Mouse (Mus musculus) midbrain, postnatal 0 days (tissue): ENCODE measurements around the gene Hoxc11. TPM values are rescaled to one million over a fixed set of nuclear protein-coding genes. Genes with fewer than 3 reads are reported as not detected.

ENCODE experiments used
- ATAC-seq: fragments of 200-750 bp; cut with Nextera tagmentation; 2 replicates; pipeline ENCODE4 v1.8.0; 2017; ENCODE audit warnings: moderate number of reproducible peaks, mild to moderate bottlenecking, moderate TSS enrichment, moderate library complexity; ENCODE audit not compliant: low FRiP score
- DNase-seq: peaks from one replicate; pipeline ENCODE4 v3.0.0-alpha.2; 2015; ENCODE audit warnings: low spot score
- H3K27ac ChIP-seq: fragments of 300-500 bp; sonication (generic); 2 replicates; pipeline ENCODE4 v1.5.1; 2014; ENCODE audit warnings: low read depth, mild to moderate bottlenecking, low read length, mixed read lengths
- H3K27me3 ChIP-seq: fragments of 300-500 bp; sonication (generic); 2 replicates; pipeline ENCODE4 v1.6.1; 2014; ENCODE audit warnings: low read length, control low read depth, mixed read lengths; ENCODE audit not compliant: insufficient read depth
- H3K36me3 ChIP-seq: fragments of 300-500 bp; sonication (generic); 2 replicates; pipeline ENCODE4 v1.6.1; 2014; ENCODE audit warnings: low read length, control low read depth, mixed read lengths; ENCODE audit not compliant: insufficient read depth
- H3K4me1 ChIP-seq: fragments of 300-500 bp; sonication (generic); 2 replicates; pipeline ENCODE4 v1.6.1; 2014; ENCODE audit warnings: mild to moderate bottlenecking, control low read depth, antibody characterized with exemption, low read length, mixed read lengths; ENCODE audit not compliant: insufficient read depth
- H3K4me2 ChIP-seq: fragments of 300-500 bp; sonication (generic); 2 replicates; pipeline ENCODE4 v1.6.1; 2014; ENCODE audit warnings: low read depth, mild to moderate bottlenecking, low read length, mixed read lengths; ENCODE audit not compliant: poor library complexity, severe bottlenecking
- H3K4me3 ChIP-seq: fragments of 300-500 bp; sonication (generic); 2 replicates; pipeline ENCODE4 v1.5.1; 2014; ENCODE audit warnings: low read depth, mild to moderate bottlenecking, low read length, moderate library complexity
- H3K9ac ChIP-seq: fragments of 300-500 bp; sonication (generic); replicated peaks from 2 replicates; pipeline ENCODE4 v1.6.1; 2014; ENCODE audit warnings: mild to moderate bottlenecking, low read length, moderate library complexity, mixed read lengths; ENCODE audit not compliant: poor library complexity, severe bottlenecking
- H3K9me3 ChIP-seq: fragments of 300-500 bp; sonication (generic); 2 replicates; pipeline ENCODE4 v1.6.1; 2016; ENCODE audit warnings: low read length, control low read depth
- CTCF ChIP-seq: IDR thresholded peaks from 2 replicates; pipeline ENCODE4 v1.5.1; 2016; ENCODE audit warnings: antibody characterized with exemption, mild to moderate bottlenecking
- WGBS: fragments of 180-500 bp; shearing (Covaris S2); extraction: QIAGEN DNeasy Blood & Tissue Kit; methylation state at CpG from one replicate; pipeline ENCODE4 v1.1.7; 2014; 5-methylcytosine and 5-hydroxymethylcytosine counted together
- polyA plus RNA-seq: library from polyadenylated mRNA; unstranded; fragments of >200 nt; fragmentation: Nextera tagmentation; extraction: Ambion mirVana; gene quantifications from 2 replicates; pipeline ENCODE4 v1.2.1, GENCODE M21; 2015
- total RNA-seq: library from RNA; depleted of rRNA; stranded (reverse); fragments of >200 nt; gene quantifications from 2 replicates; pipeline ENCODE4 v1.2.3, GENCODE M21; 2014

The Hoxc11 gene
- total and polyA plus RNA-seq, 2 experiments from 2014 or later = not detected

DNA sequence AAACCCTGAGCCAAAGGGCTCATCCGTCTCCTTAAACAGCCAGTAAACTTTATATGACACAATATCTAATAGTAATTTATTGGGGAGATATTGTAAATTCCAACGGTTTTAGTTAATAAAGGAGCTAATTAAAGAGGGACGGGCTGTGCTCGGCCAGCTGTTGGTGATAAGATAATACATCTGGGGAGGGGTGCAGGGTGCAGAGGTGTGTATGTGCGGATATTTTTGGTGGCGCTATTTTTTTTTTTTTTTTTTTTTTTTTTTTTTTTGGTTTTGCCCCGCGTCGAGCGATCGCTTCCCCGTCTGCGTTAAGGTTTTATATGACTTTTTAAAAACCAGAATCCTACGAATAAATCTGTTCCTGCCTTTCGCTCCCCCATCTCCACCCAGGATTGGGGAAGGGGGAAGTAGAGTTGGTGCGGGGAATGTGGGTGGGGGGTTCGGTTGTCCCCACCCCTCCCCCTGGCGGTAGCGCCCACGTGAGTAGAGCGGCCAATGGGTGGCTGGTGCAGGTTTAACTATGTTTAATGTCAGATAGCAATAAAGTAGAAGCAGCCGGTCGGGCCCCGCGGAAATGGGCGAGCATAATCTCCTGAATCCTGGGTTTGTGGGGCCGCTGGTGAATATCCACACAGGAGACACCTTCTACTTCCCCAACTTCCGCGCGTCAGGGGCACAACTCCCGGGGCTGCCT is 17.8 kb upstream of the Hoxc11 start, which contains the start of gene Hoxc12:
Gene Hoxc12, plus strand, starts transcription at position 479 of the 694 bp plus-strand sequence.
- 3% methylated on average over 31 of the region's 31 CpGs for WGBS
- H3K4me2 ChIP-seq = no peak within 1 kb of the TSS
- H3K36me3 ChIP-seq = no peaks in the 10 kb centered on the region
- no peaks in the 10 kb centered on the region for H3K4me1 ChIP-seq
- ATAC-seq (no peak), DNase-seq (no peak)
- no peaks in the 10 kb centered on the region for H3K9me3 ChIP-seq
- H3K4me3 ChIP-seq = no peak within 1 kb of the TSS
- no peak within 1 kb of the TSS for H3K9ac ChIP-seq
- TF ChIP-seq CTCF = no peak
- peaks cover 94% of the 10 kb centered on the region for H3K27me3 ChIP-seq
- H3K27ac ChIP-seq = no peak within 1 kb of the TSS

DNA sequence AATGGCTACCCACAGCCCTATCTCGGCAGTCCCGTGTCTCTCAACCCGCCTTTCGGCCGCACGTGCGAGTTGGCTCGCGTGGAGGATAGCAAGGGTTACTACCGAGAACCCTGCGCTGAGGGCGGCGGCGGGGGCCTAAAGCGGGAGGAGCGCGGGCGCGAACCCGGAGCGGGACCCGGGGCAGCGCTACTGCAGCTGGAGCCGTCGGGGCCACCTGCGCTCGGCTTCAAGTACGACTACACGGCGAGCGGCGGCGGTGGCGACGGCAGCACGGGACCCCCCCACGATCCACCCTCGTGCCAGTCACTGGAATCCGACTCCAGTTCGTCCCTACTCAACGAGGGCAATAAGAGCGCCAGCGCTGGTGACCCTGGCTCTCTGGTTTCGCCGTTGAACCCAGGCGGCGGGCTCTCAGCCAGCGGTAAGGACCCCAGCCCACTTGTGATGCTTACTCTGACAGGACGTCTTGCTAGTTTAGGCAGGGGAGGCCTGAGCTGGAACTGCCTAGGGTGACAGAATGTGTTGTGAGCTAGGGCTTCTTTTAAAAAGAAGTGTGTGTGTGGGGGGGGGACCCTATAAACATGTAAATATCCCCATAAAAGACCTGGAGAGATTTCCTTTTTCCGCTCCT is 17.1 kb upstream of the Hoxc11 start:
- H3K4me3 ChIP-seq = no peak overlapping the region
- no peaks in the 10 kb centered on the region for H3K4me1 ChIP-seq
- peaks cover 94% of the 10 kb centered on the region for H3K27me3 ChIP-seq
- no peak for TF ChIP-seq CTCF
- no peaks in the 10 kb centered on the region for H3K36me3 ChIP-seq
- no peak overlapping the region for H3K27ac ChIP-seq
- DNase-seq (no peak), ATAC-seq (no peak)
- under 1% methylated on average over 37 of the region's 50 CpGs for WGBS
- no peak overlapping the region for H3K9ac ChIP-seq
- no peak overlapping the region for H3K4me2 ChIP-seq
- H3K9me3 ChIP-seq = no peaks in the 10 kb centered on the region

DNA sequence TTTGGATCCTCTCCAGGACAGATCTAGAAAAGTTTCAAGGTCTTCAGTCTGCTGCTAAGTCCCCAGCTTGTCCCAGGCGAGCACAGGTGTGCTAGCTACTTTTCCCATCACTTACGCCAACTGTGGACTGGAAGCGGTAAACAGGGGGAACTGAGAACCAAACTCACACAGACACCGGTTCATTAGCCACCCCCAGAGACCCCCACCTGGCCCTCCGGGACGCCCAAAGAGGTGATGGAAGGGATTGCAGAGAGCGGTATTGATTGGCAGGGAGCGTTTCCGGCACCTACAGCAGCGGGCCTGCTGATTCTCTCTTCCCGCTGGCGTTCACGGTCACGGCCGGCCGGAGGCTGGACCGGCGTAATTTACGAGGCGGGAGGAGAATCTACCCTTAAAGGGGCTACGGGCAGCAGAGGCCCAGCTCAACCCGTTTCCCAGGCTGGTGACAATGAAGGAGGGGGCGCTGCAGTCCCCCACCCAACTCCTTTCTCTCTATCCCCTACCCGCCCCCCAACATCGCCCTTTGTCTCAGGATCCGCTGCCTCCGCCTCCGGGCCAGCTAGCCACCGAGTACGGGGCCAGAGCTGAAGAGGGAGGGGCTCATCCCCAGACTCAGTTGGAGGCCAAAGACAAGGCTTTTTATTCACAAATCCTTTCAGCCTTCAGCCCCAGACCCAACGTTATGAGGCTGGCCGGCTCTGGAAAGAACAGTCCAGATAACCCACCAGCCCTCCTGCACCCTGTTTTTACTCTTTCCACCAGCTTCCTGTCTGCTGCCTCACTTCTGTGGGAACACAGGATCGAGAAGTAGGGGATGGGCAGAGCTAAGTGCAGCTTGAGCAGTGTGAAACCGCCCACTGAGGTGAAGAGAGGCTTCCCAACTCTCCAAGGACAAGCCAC is 14.7 kb upstream of the Hoxc11 start:
- H3K27me3 ChIP-seq = peaks cover 93% of the 10 kb centered on the region
- ATAC-seq (no peak), DNase-seq (no peak)
- no peak overlapping the region for H3K4me2 ChIP-seq
- H3K9me3 ChIP-seq = no peaks in the 10 kb centered on the region
- no peak for TF ChIP-seq CTCF
- H3K36me3 ChIP-seq = no peaks in the 10 kb centered on the region
- H3K4me3 ChIP-seq = no peak overlapping the region
- H3K4me1 ChIP-seq = no peaks in the 10 kb centered on the region
- H3K9ac ChIP-seq = no peak overlapping the region
- H3K27ac ChIP-seq = no peak overlapping the region
- 1% methylated on average over 32 of the region's 34 CpGs for WGBS

DNA sequence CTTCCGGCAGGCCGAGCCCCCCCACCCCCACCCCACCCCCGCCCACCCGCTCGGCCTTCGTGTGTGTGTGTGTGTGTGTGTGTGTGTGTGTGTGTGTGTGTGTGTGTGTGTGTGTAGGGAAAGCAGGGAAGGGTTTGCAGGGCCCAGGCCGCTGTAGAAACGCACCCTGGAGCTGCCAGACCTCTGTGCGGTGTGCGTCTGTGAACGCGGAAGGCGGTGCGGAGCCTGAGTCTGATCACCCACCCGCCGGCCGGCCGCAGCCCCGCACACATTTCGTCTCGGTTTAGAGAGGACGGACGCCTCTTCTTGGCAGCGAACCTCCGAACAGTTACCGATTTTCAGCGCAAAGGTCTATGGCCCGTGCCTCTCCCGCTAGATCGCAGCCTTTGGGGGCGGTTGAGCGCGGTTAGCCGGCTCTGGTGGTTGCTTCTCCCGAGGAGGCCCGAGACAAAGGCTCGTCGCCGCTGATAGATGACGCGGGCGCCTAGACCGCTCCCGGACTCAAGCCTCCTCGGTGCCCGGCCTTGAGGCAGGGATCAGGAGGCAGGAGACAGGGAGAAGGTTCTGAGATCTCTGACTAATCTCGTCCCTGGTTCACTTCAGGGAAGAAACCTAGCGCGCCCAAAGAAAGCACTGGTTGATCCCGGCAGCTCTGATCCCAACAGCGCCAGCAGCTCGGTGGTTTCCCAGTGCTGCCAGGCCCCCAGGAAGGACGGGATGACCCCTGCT is 11.3 kb upstream of the Hoxc11 start:
- under 1% methylated on average over 44 of the region's 53 CpGs for WGBS

DNA sequence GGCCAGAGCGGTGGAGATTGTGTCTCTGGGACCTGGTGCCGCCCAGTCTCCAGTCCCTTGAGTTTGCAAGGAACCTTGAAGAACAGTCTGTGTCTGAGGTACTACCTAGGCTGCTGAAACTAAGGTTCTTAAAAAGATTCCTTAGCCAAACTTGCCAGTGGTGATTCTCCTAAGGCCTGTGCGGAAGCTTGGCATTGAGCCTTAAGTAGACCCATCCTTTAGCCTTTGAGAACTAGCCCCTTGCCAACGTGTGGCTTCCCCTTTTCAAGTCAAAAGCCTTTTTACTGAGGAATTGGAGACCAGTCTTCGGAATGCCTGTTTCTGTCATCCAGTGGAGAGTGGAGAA is 10.8 kb upstream of the Hoxc11 start:
- Histone ChIP-seq H3K4me3 (no peak overlapping the region), H3K4me1 (no peaks in the 10 kb centered on the region), H3K4me2 (no peak overlapping the region), H3K9ac (no peak overlapping the region), H3K27me3 (peaks cover 96% of the 10 kb centered on the region), H3K27ac (no peak overlapping the region), H3K9me3 (no peaks in the 10 kb centered on the region), H3K36me3 (no peaks in the 10 kb centered on the region)
- WGBS = 4% methylated on average over 5 of the region's 5 CpGs
- DNase-seq (no peak), ATAC-seq (no peak)
- no peak; the same call in 1 of the 2 replicates for TF ChIP-seq CTCF

More for the DNA sequence above, 11.3 kb upstream of the Hoxc11 start:
- H3K4me2 ChIP-seq = peak overlapping the region; percentile 4; the same call in 1 of the 2 replicates
- DNase-seq = no peak
- H3K4me1 ChIP-seq = no peaks in the 10 kb centered on the region
- H3K36me3 ChIP-seq = no peaks in the 10 kb centered on the region
- H3K27me3 ChIP-seq = peaks cover 96% of the 10 kb centered on the region
- no peak for ATAC-seq
- H3K27ac ChIP-seq = no peak overlapping the region
- H3K9me3 ChIP-seq = no peaks in the 10 kb centered on the region
- H3K4me3 ChIP-seq = peak overlapping the region; percentile 16; the same call in 1 of the 2 replicates
- H3K9ac ChIP-seq = no peak overlapping the region
- TF ChIP-seq CTCF = peak; percentile 40; the same call in 1 of the 2 replicates
